ENCODE assay signal across 13 mouse cellular contexts in genomic region chr5:121389106-121389505, GRCm38 (mm10). TPM values are rescaled to one million over a fixed set of nuclear protein-coding genes. Genes with fewer than 3 reads are reported as not detected.
DNase-seq lines count a peak whose midpoint lies in the region; ATAC-seq and TF ChIP-seq lines count a peak whose summit lies in the region.
"Had no signal": no experiment of that assay in that cellular context is flagged by ENCODE, and none has a peak within 500 bp of the region (broad histone marks: within the 10 kb centered on the region; RNA-seq: fewer than 3 reads in every experiment).

No protein-coding gene starts in this region.

- no peak for TF ChIP-seq POLR2A in small intestine, adult 2 months (IDR thresholded peaks at IDR 0.05; ENCODE audit: low read depth, low read length)

- no peak overlapping the region for H3K27ac ChIP-seq in embryonic facial prominence, embryonic 13.5 days
- no peak overlapping the region for H3K27ac ChIP-seq in embryonic facial prominence, embryonic 10.5 days (replicated peaks)
- H3K27ac ChIP-seq in midbrain, postnatal 0 days (ENCODE audit: low read depth, low read length): no peak overlapping the region
- no peak overlapping the region for H3K27ac ChIP-seq in midbrain, embryonic 14.5 days (replicated peaks; ENCODE audit: low read depth, low read length)
- H3K27ac ChIP-seq in small intestine, adult 2 months (ENCODE audit: insufficient read depth, low read depth, low read length): peak overlapping the region; percentile 18; the same call in 1 of the 2 replicates
- H3K27ac ChIP-seq: hindbrain, embryonic 10.5 days; liver, embryonic 13.5 days had no signal

- TF ChIP-seq CTCF in midbrain, postnatal 0 days (IDR thresholded peaks at IDR 0.05): no peak
- no peak for TF ChIP-seq CTCF in small intestine, adult 2 months (IDR thresholded peaks at IDR 0.05; ENCODE audit: extremely low read depth, insufficient read length, insufficient replicate concordance, low read depth, low read length)

- no peak for ATAC-seq in embryonic facial prominence, embryonic 13.5 days (ENCODE audit: insufficient number of reproducible peaks, insufficient read depth, low FRiP score, low TSS enrichment, low read depth)
- no peak for ATAC-seq in midbrain, postnatal 0 days (ENCODE audit: low FRiP score)
- ATAC-seq in midbrain, embryonic 14.5 days (ENCODE audit: low FRiP score, low TSS enrichment): no peak
- ATAC-seq: intestine, postnatal 0 days had no signal

- DNase-seq in embryonic facial prominence, embryonic 10.5 days (ENCODE audit: low spot score): no peak
- peak; percentile 57 for DNase-seq in layer of hippocampus, adult 11-12 months (ENCODE audit: low spot score)
- DNase-seq in layer of hippocampus, adult 9-10 months (ENCODE audit: low spot score): no peak
- DNase-seq in midbrain, postnatal 0 days (ENCODE audit: low spot score): peak; percentile 11
- DNase-seq in midbrain, embryonic 14.5 days: no peak
- no peak for DNase-seq in kidney, postnatal 14 days
- DNase-seq: cerebellum, adult 9-11 months; liver, embryonic 13.5 days; thymus, postnatal 14 days had no signal

- H3K9ac ChIP-seq in embryonic facial prominence, embryonic 13.5 days: peak overlapping the region; percentile 28; the same call in 1 of the 2 replicates
- H3K9ac ChIP-seq in midbrain, postnatal 0 days (replicated peaks; ENCODE audit: low read length, poor library complexity, severe bottlenecking): no peak overlapping the region
- no peak overlapping the region; the same call in 1 of the 2 replicates for H3K9ac ChIP-seq in midbrain, embryonic 14.5 days (replicated peaks; ENCODE audit: low read length)
- H3K9ac ChIP-seq: liver, embryonic 13.5 days had no signal

- no peaks in the 10 kb centered on the region for H3K27me3 ChIP-seq in embryonic facial prominence, embryonic 13.5 days
- peaks cover 14% of the 10 kb centered on the region; the same call in 1 of the 2 replicates for H3K27me3 ChIP-seq in embryonic facial prominence, embryonic 10.5 days (replicated peaks; ENCODE audit: low read depth, poor library complexity, severe bottlenecking)
- no peaks in the 10 kb centered on the region for H3K27me3 ChIP-seq in midbrain, postnatal 0 days (ENCODE audit: insufficient read depth, low read length)
- no peaks in the 10 kb centered on the region for H3K27me3 ChIP-seq in midbrain, embryonic 14.5 days (ENCODE audit: control insufficient read depth, insufficient read depth, low read length)
- no peaks in the 10 kb centered on the region for H3K27me3 ChIP-seq in small intestine, adult 2 months (ENCODE audit: control insufficient read depth, insufficient read depth, low read length)
- H3K27me3 ChIP-seq: liver, embryonic 13.5 days had no signal

- peaks cover 21% of the 10 kb centered on the region for H3K4me1 ChIP-seq in embryonic facial prominence, embryonic 13.5 days
- H3K4me1 ChIP-seq in embryonic facial prominence, embryonic 10.5 days: peaks cover 24% of the 10 kb centered on the region
- 0 out of 2 replicates have a peak, but pooled peaks cover 2% of the 10 kb centered on the region for H3K4me1 ChIP-seq in midbrain, postnatal 0 days (ENCODE audit: insufficient read depth, low read length)
- peaks cover 7% of the 10 kb centered on the region for H3K4me1 ChIP-seq in midbrain, embryonic 14.5 days (ENCODE audit: control insufficient read depth, insufficient read depth, low read length)
- H3K4me1 ChIP-seq in small intestine, adult 2 months (ENCODE audit: control insufficient read depth, insufficient read depth, insufficient read length, low read length): no peaks in the 10 kb centered on the region

- no peaks in the 10 kb centered on the region for H3K36me3 ChIP-seq in embryonic facial prominence, embryonic 13.5 days
- H3K36me3 ChIP-seq in embryonic facial prominence, embryonic 10.5 days (replicated peaks): no peaks in the 10 kb centered on the region
- no peaks in the 10 kb centered on the region for H3K36me3 ChIP-seq in midbrain, postnatal 0 days (ENCODE audit: insufficient read depth, low read length)
- no peaks in the 10 kb centered on the region for H3K36me3 ChIP-seq in midbrain, embryonic 14.5 days (ENCODE audit: control insufficient read depth, insufficient read depth, low read length)
- H3K36me3 ChIP-seq in small intestine, adult 2 months (ENCODE audit: control insufficient read depth, insufficient read depth, low read length): no peaks in the 10 kb centered on the region
- H3K36me3 ChIP-seq: hindbrain, embryonic 10.5 days; liver, embryonic 13.5 days had no signal

- no peak overlapping the region for H3K4me3 ChIP-seq in embryonic facial prominence, embryonic 13.5 days
- no peak overlapping the region for H3K4me3 ChIP-seq in embryonic facial prominence, embryonic 10.5 days
- H3K4me3 ChIP-seq in midbrain, postnatal 0 days (ENCODE audit: low read depth, low read length): no peak overlapping the region
- H3K4me3 ChIP-seq in midbrain, embryonic 14.5 days (replicated peaks; ENCODE audit: low read depth, low read length): no peak overlapping the region
- H3K4me3 ChIP-seq in small intestine, adult 2 months (ENCODE audit: low read depth, low read length): no peak overlapping the region
- H3K4me3 ChIP-seq: hindbrain, embryonic 10.5 days; liver, embryonic 13.5 days had no signal

- H3K9me3 ChIP-seq in embryonic facial prominence, embryonic 13.5 days: no peaks in the 10 kb centered on the region
- H3K9me3 ChIP-seq in embryonic facial prominence, embryonic 10.5 days: no peaks in the 10 kb centered on the region
- H3K9me3 ChIP-seq in midbrain, postnatal 0 days (ENCODE audit: low read length): no peaks in the 10 kb centered on the region
- no peaks in the 10 kb centered on the region for H3K9me3 ChIP-seq in midbrain, embryonic 14.5 days (ENCODE audit: control insufficient read depth, low read length)
- H3K9me3 ChIP-seq: hindbrain, embryonic 10.5 days; liver, embryonic 13.5 days had no signal

- WGBS in embryonic facial prominence, embryonic 13.5 days: 61% methylated on average over 7 of the region's 7 CpGs
- 70% methylated on average over 7 of the region's 7 CpGs for WGBS in embryonic facial prominence, embryonic 10.5 days
- 42% methylated on average over 7 of the region's 7 CpGs for WGBS in midbrain, postnatal 0 days
- 41% methylated on average over 7 of the region's 7 CpGs for WGBS in midbrain, embryonic 14.5 days
- WGBS in small intestine, adult 2 months: 71% methylated on average over 7 of the region's 7 CpGs

- H3K4me2 ChIP-seq in embryonic facial prominence, embryonic 13.5 days: no peak overlapping the region
- H3K4me2 ChIP-seq in midbrain, postnatal 0 days (ENCODE audit: low read depth, low read length, poor library complexity, severe bottlenecking): no peak overlapping the region
- no peak overlapping the region for H3K4me2 ChIP-seq in midbrain, embryonic 14.5 days (ENCODE audit: low read length)
- H3K4me2 ChIP-seq: liver, embryonic 13.5 days had no signal

RNA-seq across cellular contexts. Expression of gene Trafd1, which starts 3.7 kb away (rescaled TPM):
- 74.6 and 80.7 TPM in 2 replicates for polyA plus RNA-seq in embryonic facial prominence, embryonic 13.5 days (2015; fragmentation: Nextera tagmentation; extraction: Ambion mirVana)
- polyA plus RNA-seq in embryonic facial prominence, embryonic 10.5 days (2016; fragmentation: Nextera tagmentation; extraction: Ambion mirVana): 74.1 and 74.8 TPM in 2 replicates
- 98.2 and 110 TPM in 2 replicates for total RNA-seq in midbrain, postnatal 0 days (2014; rRNA removed)
- polyA plus RNA-seq in midbrain, postnatal 0 days (2015; fragmentation: Nextera tagmentation; extraction: Ambion mirVana): 119 and 124 TPM in 2 replicates
- polyA plus RNA-seq in midbrain, embryonic 14.5 days (2014; fragmentation: Nextera tagmentation; extraction: Ambion mirVana): 137 and 146 TPM in 2 replicates
- polyA plus RNA-seq in small intestine, adult 2 months (2012; rRNA removed): 39.1 and 108 TPM in 2 replicates

RNA-seq across cellular contexts. Expression of gene Naa25, which starts 8.6 kb away (rescaled TPM):
- 39.2 and 40.8 TPM in 2 replicates for polyA plus RNA-seq in embryonic facial prominence, embryonic 13.5 days (2015; fragmentation: Nextera tagmentation; extraction: Ambion mirVana)
- polyA plus RNA-seq in embryonic facial prominence, embryonic 10.5 days (2016; fragmentation: Nextera tagmentation; extraction: Ambion mirVana): 49.4 and 53.7 TPM in 2 replicates
- 41.8 and 45.1 TPM in 2 replicates for total RNA-seq in midbrain, postnatal 0 days (2014; rRNA removed)
- 37.8 and 42.1 TPM in 2 replicates for polyA plus RNA-seq in midbrain, postnatal 0 days (2015; fragmentation: Nextera tagmentation; extraction: Ambion mirVana)
- 42.9 and 60.7 TPM in 2 replicates for polyA plus RNA-seq in midbrain, embryonic 14.5 days (2014; fragmentation: Nextera tagmentation; extraction: Ambion mirVana)
- 1.7 and 3.2 TPM in 2 replicates for polyA plus RNA-seq in small intestine, adult 2 months (2012; rRNA removed)

Comparison
In these comparisons a context has a peak if more than half of its experiments do, and no peak if none do; other contexts are left out.
1. DNase-seq: peak in layer of hippocampus, adult 11-12 months (single experiment) and midbrain, postnatal 0 days (single experiment); none in embryonic facial prominence, embryonic 10.5 days (single experiment), layer of hippocampus, adult 9-10 months (single experiment), midbrain, embryonic 14.5 days (single experiment) and kidney, postnatal 14 days (single experiment).